Mouse (Mus musculus): ENCODE results near the gene N4bp3. TPM values are rescaled to one million over a fixed set of nuclear protein-coding genes. Genes with fewer than 3 reads are reported as not detected.

Gene N4bp3
- polyA plus RNA-seq, 1 experiment from 2014 or later, result 32.1 TPM

GRCm38 (mm10) chr11:51607096-51607738 lies 43.4 kb downstream of the N4bp3 start:
- Histone ChIP-seq H3K27ac (peak overlapping the region; percentile 95), H3K9ac (peak overlapping the region; percentile 99), H3K27me3 (no peaks in the 10 kb centered on the region), H3K36me3 (peaks cover 35% of the 10 kb centered on the region), H3K9me3 (replicated peaks) (no peaks in the 10 kb centered on the region), H3K4me2 (peak overlapping the region; percentile 69), H3K4me1 (peaks cover 37% of the 10 kb centered on the region), H3K4me3 (replicated peaks) (peak overlapping the region; percentile 95)
- 5% methylated on average over 15 of the region's 15 CpGs for WGBS
- peak; percentile 59 for ATAC-seq (replicated peaks; ENCODE audit: low FRiP score)

- peaks cover 41% of the 10 kb centered on the region for H3K36me3 ChIP-seq
- H3K27ac ChIP-seq, result peak within 1 kb of the TSS; percentile 96
- no peaks in the 10 kb centered on the region for H3K27me3 ChIP-seq
- no peaks in the 10 kb centered on the region for H3K9me3 ChIP-seq (replicated peaks)
- WGBS, result under 1% methylated on average over 91 of the region's 91 CpGs
- H3K9ac ChIP-seq, result peak within 1 kb of the TSS; percentile 99
- peak within 1 kb of the TSS; percentile 76 for H3K4me2 ChIP-seq
- ATAC-seq (replicated peaks; ENCODE audit: low FRiP score), result peak; percentile 95
- H3K4me1 ChIP-seq, result peaks cover 43% of the 10 kb centered on the region
- peak within 1 kb of the TSS; percentile 95 for H3K4me3 ChIP-seq (replicated peaks)
Measured at GRCm38 (mm10) chr11:51606447-51607095, 44.1 kb downstream of the N4bp3 start, which contains the start of gene Hnrnpab. Gene Hnrnpab (minus strand): TSS chr11:51606847.

GRCm38 (mm10) chr11:51605602-51606446 lies 44.8 kb downstream of the N4bp3 start:
- Histone ChIP-seq H3K36me3 (peaks cover 49% of the 10 kb centered on the region), H3K4me3 (replicated peaks) (peak overlapping the region; percentile 95), H3K27me3 (no peaks in the 10 kb centered on the region), H3K4me2 (peak overlapping the region; percentile 76), H3K9ac (peak overlapping the region; percentile 99), H3K27ac (peak overlapping the region; percentile 96), H3K9me3 (replicated peaks) (no peaks in the 10 kb centered on the region), H3K4me1 (peaks cover 46% of the 10 kb centered on the region)
- under 1% methylated on average over 73 of the region's 81 CpGs for WGBS
- ATAC-seq (replicated peaks; ENCODE audit: low FRiP score), result peak; percentile 81

GRCm38 (mm10) chr11:51602253-51602652 lies 48.4 kb downstream of the N4bp3 start:
- H3K4me3 ChIP-seq (replicated peaks), result no peak overlapping the region
- H3K27ac ChIP-seq, result peak overlapping the region; percentile 39; the same call in 1 of the 2 replicates
- no peaks in the 10 kb centered on the region for H3K27me3 ChIP-seq
- H3K9me3 ChIP-seq (replicated peaks), result no peaks in the 10 kb centered on the region
- H3K36me3 ChIP-seq, result peaks cover 84% of the 10 kb centered on the region
- WGBS, result 83% methylated on average over 3 of the region's 3 CpGs
- no peak overlapping the region for H3K9ac ChIP-seq
- no peak overlapping the region for H3K4me2 ChIP-seq
- ATAC-seq (replicated peaks; ENCODE audit: low FRiP score), result no peak
- H3K4me1 ChIP-seq, result peaks cover 42% of the 10 kb centered on the region

GRCm38 (mm10) chr11:51597553-51597952 lies 53.1 kb downstream of the N4bp3 start:
- Histone ChIP-seq H3K4me3 (replicated peaks) (no peak overlapping the region), H3K4me1 (peaks cover 12% of the 10 kb centered on the region), H3K36me3 (peaks cover 100% of the 10 kb centered on the region), H3K9me3 (replicated peaks) (no peaks in the 10 kb centered on the region), H3K27ac (no peak overlapping the region), H3K9ac (no peak overlapping the region), H3K4me2 (no peak overlapping the region), H3K27me3 (no peaks in the 10 kb centered on the region)
- 83% methylated on average over 2 of the region's 2 CpGs for WGBS
- ATAC-seq (replicated peaks; ENCODE audit: low FRiP score), result no peak

GRCm38 (mm10) chr11:51595459-51596083 lies 55.1 kb downstream of the N4bp3 start:
- H3K9ac ChIP-seq, result no peak overlapping the region
- H3K9me3 ChIP-seq (replicated peaks), result no peaks in the 10 kb centered on the region
- WGBS, result 95% methylated on average over 1 of the region's 1 CpGs
- no peak overlapping the region for H3K27ac ChIP-seq
- ATAC-seq (replicated peaks; ENCODE audit: low FRiP score), result no peak
- no peaks in the 10 kb centered on the region for H3K27me3 ChIP-seq
- H3K36me3 ChIP-seq, result peaks cover 100% of the 10 kb centered on the region
- H3K4me3 ChIP-seq (replicated peaks), result no peak overlapping the region
- H3K4me1 ChIP-seq, result no peaks in the 10 kb centered on the region
- H3K4me2 ChIP-seq, result no peak overlapping the region

GRCm38 (mm10) chr11:51594715-51595350 lies 55.8 kb downstream of the N4bp3 start:
- Histone ChIP-seq H3K27ac (no peak overlapping the region), H3K27me3 (no peaks in the 10 kb centered on the region), H3K9ac (no peak overlapping the region), H3K4me2 (no peak overlapping the region), H3K4me3 (replicated peaks) (no peak overlapping the region), H3K9me3 (replicated peaks) (no peaks in the 10 kb centered on the region), H3K36me3 (peaks cover 100% of the 10 kb centered on the region), H3K4me1 (no peaks in the 10 kb centered on the region)
- 68% methylated on average over 3 of the region's 3 CpGs for WGBS
- ATAC-seq (replicated peaks; ENCODE audit: low FRiP score), result no peak

- Histone ChIP-seq H3K27me3 (no peaks in the 10 kb centered on the region), H3K9me3 (replicated peaks) (no peaks in the 10 kb centered on the region), H3K27ac (no peak overlapping the region), H3K36me3 (peaks cover 100% of the 10 kb centered on the region), H3K4me3 (replicated peaks) (no peak overlapping the region), H3K4me1 (no peaks in the 10 kb centered on the region), H3K4me2 (no peak overlapping the region), H3K9ac (no peak overlapping the region)
- WGBS, result 84% methylated on average over 6 of the region's 6 CpGs
- no peak for ATAC-seq (replicated peaks; ENCODE audit: low FRiP score)
Measured at GRCm38 (mm10) chr11:51593849-51594248, 56.8 kb downstream of the N4bp3 start.

- H3K4me1 ChIP-seq, result no peaks in the 10 kb centered on the region
- no peak overlapping the region for H3K9ac ChIP-seq
- H3K4me3 ChIP-seq (replicated peaks), result no peak overlapping the region
- no peak for ATAC-seq (replicated peaks; ENCODE audit: low FRiP score)
- H3K9me3 ChIP-seq (replicated peaks), result no peaks in the 10 kb centered on the region
- H3K27ac ChIP-seq, result no peak overlapping the region
- H3K36me3 ChIP-seq, result peaks cover 100% of the 10 kb centered on the region
- no peak overlapping the region for H3K4me2 ChIP-seq
- no peaks in the 10 kb centered on the region for H3K27me3 ChIP-seq
- WGBS, result 96% methylated on average over 4 of the region's 4 CpGs
Measured at GRCm38 (mm10) chr11:51593368-51593767, 57.3 kb downstream of the N4bp3 start.

All from kidney, embryonic 15.5 days (tissue).